Mouse (Mus musculus) spleen, adult 18-20 months (tissue): ENCODE measurements around the gene Plekho2.

ENCODE experiments used
- DNase-seq, 2 experiments: peaks; one replicate each; pipeline ENCODE4 v3.0.0; 2022; ENCODE audit warnings: mixed read lengths in 2 of 2

Gene Plekho2

DNA sequence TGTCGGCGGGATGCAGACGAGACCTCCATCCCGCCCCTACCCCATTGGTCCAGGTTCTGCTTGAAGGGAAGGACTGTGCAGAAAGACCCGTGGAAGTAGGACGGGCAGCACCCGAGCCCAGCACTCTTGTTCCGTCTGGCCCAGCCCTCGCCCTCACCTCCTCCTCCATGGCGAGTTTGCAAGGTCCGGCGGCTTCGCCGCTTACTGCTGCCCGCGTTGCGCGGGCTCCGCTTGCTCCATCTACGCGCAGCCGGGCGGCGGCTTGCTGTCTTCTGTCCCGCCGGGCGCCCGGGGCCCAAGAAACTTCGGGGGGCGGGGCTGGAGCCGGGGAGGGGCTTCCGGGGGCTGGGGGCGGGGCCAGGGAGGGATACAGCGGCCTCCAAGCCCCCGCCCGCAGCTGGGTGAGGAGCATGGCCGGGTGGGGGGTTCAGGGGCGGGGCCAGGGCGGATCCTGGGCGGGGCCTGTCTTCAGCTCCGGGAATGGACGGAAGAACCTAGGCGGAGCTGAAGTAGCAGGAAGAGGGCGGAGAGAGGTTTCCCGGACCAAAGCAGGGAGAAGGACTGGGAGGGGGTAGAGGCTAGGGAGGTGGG is at the start of gene Plekho2:
Gene Plekho2, minus strand, starts transcription at position 260 of the 591 bp plus-strand sequence.
- peak; percentile 92 for DNase-seq

GRCm38 (mm10) chr9:65629025-65629766 is 49.4 kb upstream of the Plekho2 start, which contains the start of gene Rbpms2:
Gene Rbpms2, plus strand, starts transcription at chr9:65629648.
- DNase-seq: peak; percentile 5 to 12

DNA sequence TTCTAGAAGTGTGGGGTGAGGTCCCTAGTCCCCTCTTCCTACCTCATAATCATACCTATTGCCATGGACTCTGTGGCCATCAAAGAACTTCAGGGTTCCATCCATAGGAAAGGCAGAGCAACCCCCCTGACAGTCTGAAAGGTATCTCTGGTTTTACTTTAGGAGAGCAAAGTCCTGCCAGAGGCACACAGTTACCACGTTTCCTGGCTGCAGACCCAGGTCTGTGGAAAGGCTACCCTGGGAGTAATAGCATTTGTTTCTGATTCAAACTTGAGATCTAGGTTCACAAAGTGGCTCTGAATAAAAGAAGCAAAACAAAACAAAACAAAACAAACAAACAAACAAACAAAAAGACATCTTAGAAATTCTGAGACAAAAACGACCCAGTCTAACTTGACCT is 44.4 kb upstream of the Plekho2 start:
- DNase-seq: no peak

DNA sequence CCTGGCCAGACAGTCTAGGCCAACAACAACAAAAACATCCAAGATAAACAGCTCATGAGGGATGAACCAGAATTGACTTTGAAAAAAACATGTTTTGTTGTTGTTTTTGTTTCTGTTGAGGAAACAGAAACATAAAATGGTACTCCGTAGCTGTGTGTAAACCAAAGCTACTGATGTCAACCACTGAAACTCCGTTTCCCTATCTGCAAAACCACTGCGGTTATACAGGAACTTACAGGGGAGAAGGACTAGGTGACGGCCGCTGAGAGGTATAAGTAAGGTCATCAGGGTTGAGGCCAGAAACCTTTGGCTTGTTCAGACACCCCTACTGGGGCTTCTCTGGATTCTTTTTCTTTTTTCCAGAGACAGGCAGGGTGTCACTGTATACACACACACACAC is 43.0 kb upstream of the Plekho2 start:
- no peak for DNase-seq

GRCm38 (mm10) chr9:65621666-65622065 is 41.8 kb upstream of the Plekho2 start:
- no peak for DNase-seq

- no peak for DNase-seq
Measured at GRCm38 (mm10) chr9:65621196-65621595, 41.4 kb upstream of the Plekho2 start.

GRCm38 (mm10) chr9:65619311-65619710 is 39.5 kb upstream of the Plekho2 start:
- DNase-seq: no peak

- no peak for DNase-seq
Measured at GRCm38 (mm10) chr9:65613098-65613497, 33.3 kb upstream of the Plekho2 start.

- no peak for DNase-seq
Measured at GRCm38 (mm10) chr9:65611969-65612486, 32.2 kb upstream of the Plekho2 start.

GRCm38 (mm10) chr9:65607120-65607519 is 27.3 kb upstream of the Plekho2 start:
- DNase-seq: no peak

DNA sequence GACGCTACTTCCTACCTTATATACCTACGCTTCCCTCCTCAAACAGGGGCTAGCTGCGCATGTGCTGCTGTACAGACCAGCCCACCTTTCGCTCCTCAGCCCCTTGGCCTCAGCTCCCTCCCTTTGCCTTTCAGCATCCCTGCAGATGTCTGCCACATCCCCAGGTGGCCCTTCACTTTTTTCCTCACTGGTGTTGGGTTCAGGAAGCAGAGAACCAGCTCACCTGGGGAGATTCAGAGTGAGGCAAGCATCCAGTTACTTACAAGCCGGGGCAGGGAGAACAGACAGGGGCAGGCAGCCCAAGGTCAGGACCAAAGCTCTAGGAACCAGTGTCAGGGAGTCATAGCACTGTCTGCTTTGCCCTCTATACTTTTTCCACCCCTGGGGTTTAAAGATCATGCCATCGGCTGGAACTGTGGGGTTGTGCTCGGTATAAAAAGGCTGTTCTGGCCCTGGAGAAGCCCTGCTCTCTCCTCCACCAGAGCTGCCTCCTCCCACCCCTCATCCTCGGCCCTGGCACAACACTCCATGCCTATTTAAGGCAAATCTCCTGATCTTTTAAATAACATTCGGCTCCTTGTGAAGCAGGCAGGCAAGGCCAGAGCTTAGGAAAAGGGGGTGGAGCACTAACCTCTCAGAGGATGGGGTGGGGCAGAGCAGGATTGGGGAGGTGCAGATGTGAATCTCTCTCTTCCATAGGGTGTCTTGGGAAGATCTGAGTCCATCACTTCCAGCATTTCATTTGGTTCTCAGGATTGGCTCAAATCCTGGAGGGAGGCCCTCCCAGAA is 26.7 kb upstream of the Plekho2 start:
- no peak for DNase-seq

DNA sequence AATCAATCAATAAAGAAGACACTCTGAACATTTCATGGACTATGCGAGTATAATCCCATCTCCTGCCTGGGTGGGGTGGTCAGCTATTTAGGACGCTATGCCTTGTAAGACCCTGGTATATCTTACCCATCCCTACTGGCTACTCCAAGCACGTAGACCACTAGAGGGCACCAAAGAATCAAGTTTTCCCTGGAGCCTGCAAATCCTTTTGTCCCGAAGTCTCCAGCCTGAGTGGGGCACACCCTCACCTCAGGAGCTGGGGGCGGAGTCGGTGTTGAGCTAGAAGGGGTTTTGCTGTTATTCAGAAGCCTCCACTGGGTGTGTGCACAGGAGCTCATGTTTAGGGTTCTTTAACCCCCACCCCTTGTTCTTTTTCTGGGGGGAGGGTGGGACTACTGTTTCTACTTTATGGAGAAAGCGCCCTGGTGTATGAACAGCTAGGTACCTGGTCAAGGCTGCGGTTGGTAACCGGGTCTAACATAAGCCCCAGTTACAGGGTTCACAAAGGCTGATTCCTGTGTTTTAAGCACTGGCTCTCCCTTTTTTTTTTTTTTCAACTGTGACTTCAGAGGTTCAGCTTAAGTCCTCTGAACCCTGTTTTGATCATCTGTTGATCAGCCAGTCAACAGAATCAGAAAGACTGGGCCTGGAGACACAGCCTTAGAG is 25.8 kb upstream of the Plekho2 start:
- DNase-seq: peak in 1 of 2 experiments; percentile 23

DNA sequence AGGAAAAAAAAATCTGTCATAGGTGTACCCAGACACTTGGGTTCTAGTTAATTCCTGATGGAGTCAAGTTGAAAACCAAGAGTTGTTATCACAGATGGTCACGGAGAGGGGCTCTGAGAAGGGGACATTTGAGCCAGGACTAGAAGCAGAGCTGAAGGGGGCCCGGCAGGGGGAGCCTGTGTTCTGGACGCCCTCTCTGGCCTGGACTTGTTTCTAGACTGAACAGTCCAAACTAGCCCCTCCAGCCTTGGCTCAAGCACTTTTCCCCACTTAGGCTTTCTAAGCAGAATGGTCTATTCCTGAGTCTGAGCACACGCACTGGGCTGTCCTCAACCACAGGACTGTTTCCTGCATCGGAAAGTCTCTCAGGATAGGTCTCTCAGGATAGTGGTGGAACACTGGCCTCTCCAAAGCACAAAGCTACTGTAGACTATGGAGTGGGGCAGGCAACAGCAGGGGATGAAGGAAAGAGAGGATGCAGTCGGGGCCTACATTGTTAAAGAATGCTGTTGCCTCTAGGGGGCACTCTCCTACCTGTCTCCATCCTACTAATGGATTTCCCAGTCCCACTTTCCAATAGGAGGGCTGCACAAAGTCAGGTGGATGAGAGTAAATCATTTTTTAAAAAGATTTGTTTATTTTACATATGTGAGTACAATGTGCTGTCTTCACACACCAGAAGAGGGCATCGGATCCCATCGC is 23.7 kb upstream of the Plekho2 start:
- no peak for DNase-seq

DNA sequence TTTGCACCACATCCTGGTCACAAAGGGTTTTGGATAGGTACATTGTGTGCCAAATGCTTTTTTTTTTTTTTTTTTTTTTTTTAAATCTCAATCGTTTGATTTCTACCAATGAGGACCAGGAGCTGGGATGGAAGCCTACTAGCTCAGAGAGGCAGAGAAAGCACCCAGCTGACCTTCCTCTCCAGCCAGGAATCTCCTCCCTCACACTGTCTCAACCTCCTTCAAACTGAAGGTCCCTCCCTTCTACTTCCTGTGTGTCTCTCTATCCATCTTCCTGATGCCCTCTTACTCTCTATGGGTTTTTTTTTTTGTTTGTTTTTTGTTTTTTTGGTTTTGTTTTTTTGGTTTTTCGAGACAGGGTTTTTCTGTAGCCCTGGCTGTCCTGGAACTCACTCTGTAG is 21.1 kb upstream of the Plekho2 start:
- no peak for DNase-seq

DNA sequence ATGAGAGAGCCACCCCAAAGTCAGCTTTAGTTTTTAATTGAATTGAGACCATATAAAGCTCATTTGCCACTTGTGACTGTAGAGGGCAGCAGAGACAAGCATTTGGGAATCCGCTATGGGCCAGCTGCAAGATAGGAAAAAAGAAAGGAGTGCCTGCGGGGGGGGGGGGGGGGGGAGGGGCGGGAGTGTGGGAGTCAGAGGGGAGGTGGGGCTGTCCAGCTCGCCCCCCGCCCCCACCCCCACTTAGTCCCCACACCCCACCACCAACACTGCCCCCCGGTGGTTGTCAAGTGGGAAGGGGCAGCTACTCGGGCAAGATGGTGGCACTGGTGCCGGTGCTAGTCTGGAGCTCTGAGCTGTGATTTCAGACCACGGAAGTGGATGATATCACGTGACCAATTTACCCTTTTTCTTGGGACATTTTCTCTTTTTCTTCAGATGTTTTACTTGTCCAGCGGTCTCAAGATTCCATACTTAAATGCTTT is 19.0 kb upstream of the Plekho2 start:
- DNase-seq: peak in 1 of 2 experiments; percentile 22

- no peak for DNase-seq
Measured at GRCm38 (mm10) chr9:65593596-65593995, 13.8 kb upstream of the Plekho2 start.

GRCm38 (mm10) chr9:65592721-65593120 is 12.9 kb upstream of the Plekho2 start:
- no peak for DNase-seq

- no peak for DNase-seq
Measured at GRCm38 (mm10) chr9:65589091-65589490, 9.3 kb upstream of the Plekho2 start.

DNA sequence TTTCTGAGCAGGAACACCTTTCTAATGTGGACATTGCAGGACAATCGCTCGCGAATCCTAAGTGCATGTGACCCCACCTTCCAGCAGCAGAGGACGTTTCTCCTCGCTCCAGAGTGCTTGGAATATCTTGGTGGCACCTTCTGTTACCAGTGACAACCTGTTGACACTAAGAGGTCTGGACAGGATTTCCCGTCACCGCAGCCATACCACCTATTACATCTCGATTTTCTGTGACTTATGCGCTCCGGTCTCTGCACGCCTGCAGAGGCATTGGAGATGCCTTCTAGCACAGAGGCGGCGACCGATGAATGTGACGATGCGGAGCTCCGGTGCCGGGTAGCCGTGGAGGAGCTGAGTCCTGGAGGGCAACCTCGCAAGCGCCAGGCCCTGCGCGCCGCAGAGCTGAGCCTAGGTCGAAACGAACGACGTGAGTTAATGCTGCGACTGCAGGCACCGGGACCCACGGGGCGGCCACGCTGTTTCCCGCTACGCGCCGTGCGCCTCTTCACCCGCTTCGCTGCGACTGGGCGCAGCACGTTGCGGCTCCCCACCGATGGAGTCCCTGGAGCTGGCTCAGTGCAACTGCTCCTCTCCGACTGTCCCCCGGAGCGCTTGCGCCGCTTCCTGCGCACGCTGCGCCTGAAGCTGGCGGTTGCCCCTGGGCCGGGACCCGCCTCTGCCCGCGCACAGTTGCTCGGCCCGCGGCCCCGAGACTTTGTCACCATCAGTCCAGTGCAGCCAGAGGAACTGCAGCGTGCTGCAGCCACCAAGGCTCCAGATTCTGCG is 7.9 kb upstream of the Plekho2 start:
- DNase-seq: peak in 1 of 2 experiments; percentile 41

- DNase-seq: no peak
Measured at GRCm38 (mm10) chr9:65587270-65587572, 7.4 kb upstream of the Plekho2 start.
